Mouse (Mus musculus) C2C12 (cell line): ENCODE results near the gene Cd79a. TPM values are rescaled to one million over a fixed set of nuclear protein-coding genes. Genes with fewer than 3 reads are reported as not detected.

Experiments used
- H3K27me3 ChIP-seq: one replicate; pipeline ENCODE4 v1.6.1; 2011; ENCODE audit not compliant: control insufficient read depth, insufficient read depth, insufficient read length
- H3K36me3 ChIP-seq: one replicate; pipeline ENCODE4 v1.6.1; 2011; ENCODE audit not compliant: control insufficient read depth, insufficient read depth
- H3K4me3 ChIP-seq: one replicate; pipeline ENCODE4 v1.5.1; 2011; ENCODE audit warnings: mild to moderate bottlenecking, control low read depth; ENCODE audit not compliant: poor library complexity, insufficient read depth, severe bottlenecking
- H3K79me2 ChIP-seq: one replicate; pipeline ENCODE4 v1.6.1; 2011; ENCODE audit not compliant: control insufficient read depth, insufficient read depth
- H3K79me3 ChIP-seq: one replicate; pipeline ENCODE4 v1.6.1; 2011; ENCODE audit warnings: low read depth, control low read depth
- H3ac ChIP-seq: one replicate; pipeline ENCODE3; 2011; ENCODE audit warnings: low read depth; ENCODE audit not compliant: control insufficient read depth, insufficient read length
- CEBPB ChIP-seq: IDR thresholded peaks from one replicate; pipeline ENCODE4 v1.6.1; 2011; ENCODE audit warnings: low read depth, mild to moderate bottlenecking, control low read depth, moderate library complexity
- CTCF ChIP-seq: IDR thresholded peaks from one replicate; pipeline ENCODE4 v1.5.1; 2011; ENCODE audit not compliant: control insufficient read depth, insufficient read depth, insufficient read length
- FOSL1 ChIP-seq: IDR thresholded peaks from one replicate; pipeline ENCODE4 v1.8.0; 2011; ENCODE audit warnings: mild to moderate bottlenecking, low read length; ENCODE audit not compliant: poor library complexity, insufficient read depth, severe bottlenecking
- MAX ChIP-seq: IDR thresholded peaks from one replicate; pipeline ENCODE4 v1.6.1; 2011; ENCODE audit warnings: mild to moderate bottlenecking, control low read depth
- MYOD1 ChIP-seq: IDR thresholded peaks from one replicate; pipeline ENCODE4 v1.6.1; 2011; ENCODE audit warnings: low read depth; ENCODE audit not compliant: control insufficient read depth, insufficient read length
- MYOG ChIP-seq: IDR thresholded peaks from one replicate; pipeline ENCODE4 v1.6.1; 2011; ENCODE audit not compliant: control insufficient read depth, insufficient read length; ENCODE audit errors: extremely low read depth
- USF1 ChIP-seq: IDR thresholded peaks from one replicate; pipeline ENCODE4 v1.6.1; 2011; ENCODE audit warnings: low read depth, mild to moderate bottlenecking, control low read depth, moderate library complexity
- polyA plus RNA-seq: library from polyadenylated mRNA; unstranded; fragments of >200 nt; fragmentation: generic; extraction: Trizol; gene quantifications from one replicate; pipeline ENCODE4 v1.2.1, GENCODE M21; 2012; ENCODE audit warnings: missing spikeins

Cd79a gene
- polyA plus RNA-seq, 1 experiment = 0.09 TPM

DNA sequence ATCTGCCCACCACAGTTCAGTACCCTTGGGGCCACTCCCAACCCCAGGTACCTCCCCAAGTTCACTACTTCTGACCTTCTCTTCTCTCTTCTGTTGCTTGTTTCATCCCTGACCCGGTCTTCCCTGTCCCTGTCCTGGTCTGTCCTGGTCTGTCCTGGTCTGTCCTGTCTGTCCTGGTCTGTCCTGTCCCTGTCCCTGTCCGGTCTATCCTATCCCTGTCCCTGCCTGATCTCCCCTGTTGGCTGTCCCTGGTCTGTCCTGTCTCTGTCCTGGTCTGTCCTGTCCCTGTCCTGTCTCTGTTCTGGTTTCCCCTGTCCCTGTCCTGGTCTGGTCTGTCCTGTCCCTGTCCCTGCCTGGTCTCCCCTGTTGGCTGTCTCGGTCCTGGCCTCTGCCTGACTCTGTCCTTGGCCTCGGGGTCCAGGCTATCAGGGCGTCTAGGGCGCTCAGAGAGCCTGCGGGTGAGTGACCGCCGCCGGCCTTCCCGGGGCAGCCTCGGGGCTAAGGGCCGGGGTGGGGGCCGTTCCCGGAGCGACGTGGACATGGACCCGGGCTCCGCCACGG lies 21.7 kb downstream of the Cd79a start:
- TF ChIP-seq MYOD1 = no peak
- TF ChIP-seq CEBPB = no peak
- no peak for TF ChIP-seq MYOG
- TF ChIP-seq USF1 = no peak
- TF ChIP-seq MAX = no peak
- no peak for TF ChIP-seq FOSL1
- TF ChIP-seq CTCF = no peak
- Histone ChIP-seq H3K36me3 (peaks cover 20% of the 10 kb centered on the region), H3ac (no peak overlapping the region), H3K4me3 (no peak overlapping the region), H3K79me2 (no peaks in the 10 kb centered on the region), H3K79me3 (no peaks in the 10 kb centered on the region), H3K27me3 (no peaks in the 10 kb centered on the region)

DNA sequence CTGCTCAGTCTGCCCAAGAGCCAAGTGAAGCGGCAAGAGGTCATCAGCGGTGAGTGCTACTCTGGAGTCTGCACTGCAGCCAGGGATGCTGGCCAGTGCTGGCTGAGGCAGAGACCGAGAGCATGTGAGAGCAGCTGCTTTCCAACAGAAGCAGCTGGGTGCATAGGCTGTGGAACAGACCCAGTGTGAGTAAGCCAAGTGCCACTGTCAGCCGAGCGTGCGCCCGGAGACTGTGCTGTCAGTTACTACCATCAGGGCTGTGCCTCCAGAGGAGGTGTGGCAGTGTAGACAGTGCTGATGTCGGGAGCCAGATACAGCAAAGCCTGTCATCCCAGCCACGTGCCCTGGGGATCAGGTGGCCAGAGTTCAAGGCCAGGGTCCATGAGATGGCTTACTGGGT lies 22.5 kb downstream of the Cd79a start:
- H3K27me3 ChIP-seq = no peaks in the 10 kb centered on the region
- no peak for TF ChIP-seq MYOD1
- no peak for TF ChIP-seq CEBPB
- TF ChIP-seq MYOG = no peak
- H3K79me2 ChIP-seq = no peaks in the 10 kb centered on the region
- H3K4me3 ChIP-seq = no peak overlapping the region
- H3K36me3 ChIP-seq = peaks cover 27% of the 10 kb centered on the region
- no peak overlapping the region for H3ac ChIP-seq
- no peaks in the 10 kb centered on the region for H3K79me3 ChIP-seq

DNA sequence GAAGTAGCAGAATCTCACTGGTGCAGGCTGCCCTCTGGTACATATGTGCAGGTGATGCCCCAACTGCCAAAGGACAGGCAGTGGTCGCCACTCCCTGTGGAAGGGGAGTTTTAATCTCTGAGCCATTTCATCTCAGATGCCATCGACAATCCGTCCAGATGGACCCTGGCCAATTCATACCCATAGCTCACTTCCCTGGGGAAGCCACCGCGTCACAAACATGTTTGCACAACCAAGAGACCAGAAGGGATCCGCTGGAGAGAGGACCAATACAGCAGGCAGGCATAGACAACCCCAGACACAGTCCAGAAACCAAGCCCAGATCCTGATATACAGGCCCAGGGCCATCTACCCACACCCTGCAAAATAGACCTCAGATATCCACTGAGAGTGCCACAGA lies 33.3 kb downstream of the Cd79a start:
- Histone ChIP-seq H3K27me3 (peaks cover 59% of the 10 kb centered on the region), H3K4me3 (no peak overlapping the region), H3K36me3 (peaks cover 8% of the 10 kb centered on the region), H3K79me3 (no peaks in the 10 kb centered on the region), H3K79me2 (no peaks in the 10 kb centered on the region), H3ac (no peak overlapping the region)
- TF ChIP-seq FOSL1 = no peak

DNA sequence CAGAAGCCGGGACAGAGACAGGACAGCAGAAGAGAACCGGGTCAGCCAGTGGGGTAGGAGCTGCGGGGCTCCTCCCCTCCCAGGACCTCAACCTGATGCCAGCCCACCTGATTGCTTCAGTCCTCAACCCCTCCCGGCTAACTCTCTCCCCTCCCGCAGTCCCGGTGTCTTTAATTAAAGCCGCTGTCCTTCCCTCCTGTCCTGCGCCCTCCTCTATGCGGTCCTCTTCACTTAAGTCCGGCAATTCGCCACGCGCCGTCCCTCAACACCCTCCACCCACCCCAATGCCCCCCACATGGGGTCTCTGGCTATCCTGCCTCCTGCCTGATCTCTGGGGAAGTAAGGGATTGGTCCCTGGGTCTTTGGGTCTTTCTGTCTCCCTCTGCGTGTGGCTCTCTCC lies 34.5 kb downstream of the Cd79a start:
- H3K36me3 ChIP-seq = no peaks in the 10 kb centered on the region
- H3ac ChIP-seq = no peak overlapping the region
- no peaks in the 10 kb centered on the region for H3K79me3 ChIP-seq
- no peaks in the 10 kb centered on the region for H3K79me2 ChIP-seq
- H3K4me3 ChIP-seq = no peak overlapping the region
- no peak for TF ChIP-seq MAX
- no peak for TF ChIP-seq CEBPB
- TF ChIP-seq MYOD1 = no peak
- no peak for TF ChIP-seq CTCF
- TF ChIP-seq USF1 = no peak
- no peak for TF ChIP-seq FOSL1
- no peak for TF ChIP-seq MYOG
- peaks cover 71% of the 10 kb centered on the region for H3K27me3 ChIP-seq

DNA sequence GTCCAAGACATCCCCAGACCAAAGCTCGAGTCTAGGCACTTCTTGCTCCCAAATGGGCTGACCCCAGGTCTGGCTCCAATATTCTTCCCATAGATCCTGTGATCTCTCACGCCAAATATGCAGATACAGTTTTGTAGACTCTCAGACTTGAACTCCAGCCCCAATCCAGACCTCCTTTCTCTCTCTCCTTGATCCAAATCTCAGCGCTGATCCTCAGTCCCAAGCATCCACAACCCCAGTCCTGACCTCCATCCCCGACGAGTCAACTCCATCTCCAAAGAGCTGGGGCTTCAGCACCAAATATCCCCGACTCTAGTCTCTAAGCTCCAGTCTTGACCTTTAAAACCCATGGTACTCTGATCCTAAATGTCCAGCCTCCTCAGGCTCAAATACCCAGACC lies 46.5 kb downstream of the Cd79a start:
- no peaks in the 10 kb centered on the region for H3K36me3 ChIP-seq
- H3ac ChIP-seq = no peak overlapping the region
- no peaks in the 10 kb centered on the region for H3K79me3 ChIP-seq
- no peaks in the 10 kb centered on the region for H3K79me2 ChIP-seq
- no peak overlapping the region for H3K4me3 ChIP-seq
- TF ChIP-seq USF1 = no peak
- no peak for TF ChIP-seq CTCF
- TF ChIP-seq FOSL1 = no peak
- TF ChIP-seq MYOD1 = no peak
- no peak for TF ChIP-seq MAX
- no peak for TF ChIP-seq CEBPB
- TF ChIP-seq MYOG = no peak
- peaks cover 98% of the 10 kb centered on the region for H3K27me3 ChIP-seq

DNA sequence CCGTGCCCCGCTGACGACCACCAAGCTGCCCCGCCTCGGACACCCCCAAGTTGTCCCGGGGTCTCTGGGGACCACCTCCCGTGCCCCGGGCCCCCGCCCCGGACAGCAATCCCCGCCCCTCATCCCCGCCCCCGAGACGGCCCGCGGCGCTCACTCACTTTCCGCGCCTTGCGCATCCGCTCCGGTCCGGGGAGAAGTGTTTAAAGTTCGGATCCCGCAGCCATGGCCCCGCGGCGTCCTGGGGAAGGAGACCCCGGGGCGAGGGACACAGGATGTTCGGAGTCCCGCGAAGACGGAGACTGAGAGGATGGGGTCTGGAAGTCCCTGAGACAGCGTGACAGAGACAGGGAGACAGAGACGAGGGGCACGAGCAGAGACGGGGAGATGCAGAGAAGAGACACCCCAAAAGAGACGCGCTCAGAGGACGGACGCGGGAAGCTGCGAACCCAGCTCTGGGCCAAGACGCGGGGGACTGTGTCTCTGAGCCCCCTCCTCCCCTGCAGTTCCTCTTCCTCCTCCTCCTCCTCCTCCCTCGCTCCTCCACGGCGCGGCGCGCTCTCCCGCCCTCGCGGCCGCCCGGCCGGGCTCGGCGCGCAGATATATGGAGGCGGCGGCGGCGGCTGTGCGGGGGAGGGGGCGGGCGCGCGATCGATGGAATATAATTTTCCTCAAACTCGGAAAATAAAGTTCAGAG lies 47.2 kb downstream of the Cd79a start, which contains the start of gene Gm4881:
Gene Gm4881 (minus strand): TSS at position 238 of the 694 bp plus-strand sequence.
- no peak within 1 kb of the TSS for H3ac ChIP-seq
- TF ChIP-seq CEBPB = no peak
- no peak for TF ChIP-seq FOSL1
- no peak for TF ChIP-seq MYOG
- no peak for TF ChIP-seq MYOD1
- H3K79me3 ChIP-seq = no peaks in the 10 kb centered on the region
- H3K27me3 ChIP-seq = peaks cover 97% of the 10 kb centered on the region
- H3K79me2 ChIP-seq = no peaks in the 10 kb centered on the region
- no peaks in the 10 kb centered on the region for H3K36me3 ChIP-seq
- no peak within 1 kb of the TSS for H3K4me3 ChIP-seq
